Mouse (Mus musculus): ENCODE results near the gene Krt18. TPM values are rescaled to one million over a fixed set of nuclear protein-coding genes. Genes with fewer than 3 reads are reported as not detected.

The Krt18 gene
- polyA plus RNA-seq, 1 experiment from 2014 or later: 4.3 TPM

GRCm38 (mm10) chr15:101999156-101999555, 28.8 kb upstream of the Krt18 start:
- WGBS: 93% methylated on average over 11 of the region's 11 CpGs

GRCm38 (mm10) chr15:101999676-102000335, 28.2 kb upstream of the Krt18 start:
- no peak overlapping the region for H3K4me2 ChIP-seq (replicated peaks)
- no peak overlapping the region for H3K9ac ChIP-seq (replicated peaks)
- WGBS: 89% methylated on average over 11 of the region's 11 CpGs
- no peak for ATAC-seq (ENCODE audit: low FRiP score, low read depth)
- no peak overlapping the region for H3K27ac ChIP-seq (replicated peaks)
- no peaks in the 10 kb centered on the region for H3K9me3 ChIP-seq
- peaks cover 54% of the 10 kb centered on the region for H3K27me3 ChIP-seq
- H3K4me1 ChIP-seq: peaks cover 10% of the 10 kb centered on the region
- no peak overlapping the region for H3K4me3 ChIP-seq
- H3K36me3 ChIP-seq: no peaks in the 10 kb centered on the region

More at GRCm38 (mm10) chr15:101999156-101999555, 28.8 kb upstream of the Krt18 start:
- Histone ChIP-seq H3K9ac (replicated peaks) (no peak overlapping the region), H3K27ac (replicated peaks) (no peak overlapping the region), H3K27me3 (peaks cover 52% of the 10 kb centered on the region), H3K4me3 (no peak overlapping the region), H3K4me2 (replicated peaks) (no peak overlapping the region), H3K36me3 (no peaks in the 10 kb centered on the region), H3K4me1 (peaks cover 10% of the 10 kb centered on the region), H3K9me3 (no peaks in the 10 kb centered on the region)
- ATAC-seq (ENCODE audit: low FRiP score, low read depth): no peak

GRCm38 (mm10) chr15:102002646-102003488, 25.1 kb upstream of the Krt18 start:
- Histone ChIP-seq H3K9me3 (no peaks in the 10 kb centered on the region), H3K27ac (replicated peaks) (no peak overlapping the region), H3K4me2 (replicated peaks) (peak overlapping the region; percentile 53), H3K4me1 (peaks cover 24% of the 10 kb centered on the region), H3K9ac (replicated peaks) (peak overlapping the region; percentile 37; the same call in 1 of the 2 replicates), H3K27me3 (peaks cover 75% of the 10 kb centered on the region), H3K4me3 (peak overlapping the region; percentile 33), H3K36me3 (no peaks in the 10 kb centered on the region)
- ATAC-seq (ENCODE audit: low FRiP score, low read depth): peak; percentile 68
- 2% methylated on average over 33 of the region's 34 CpGs for WGBS

DNA sequence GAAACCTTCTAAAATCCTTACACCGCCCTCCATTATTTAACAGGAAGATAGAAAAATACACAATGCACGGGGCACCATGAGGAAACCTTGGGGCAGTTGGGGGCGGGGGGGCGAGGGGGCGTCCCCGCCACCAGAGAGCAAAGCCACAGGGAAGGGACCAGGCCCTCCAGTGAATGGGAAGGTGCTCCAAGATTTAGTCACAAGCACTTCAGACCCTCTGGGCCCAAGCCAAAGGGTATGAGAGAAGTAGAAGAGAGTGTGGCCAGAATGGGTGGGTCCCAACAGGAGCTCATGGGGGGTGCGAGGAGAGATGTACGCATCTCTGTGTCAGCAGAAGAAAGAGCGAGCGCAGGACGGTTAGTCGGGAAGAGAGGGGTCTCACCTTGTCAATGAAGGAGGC, 24.5 kb upstream of the Krt18 start:
- H3K27me3 ChIP-seq: peaks cover 78% of the 10 kb centered on the region
- no peaks in the 10 kb centered on the region for H3K9me3 ChIP-seq
- peak overlapping the region; percentile 53 for H3K4me2 ChIP-seq (replicated peaks)
- no peak overlapping the region for H3K27ac ChIP-seq (replicated peaks)
- no peak overlapping the region for H3K9ac ChIP-seq (replicated peaks)
- peak overlapping the region; percentile 33 for H3K4me3 ChIP-seq
- H3K4me1 ChIP-seq: peaks cover 26% of the 10 kb centered on the region
- ATAC-seq (ENCODE audit: low FRiP score, low read depth): no peak
- H3K36me3 ChIP-seq: no peaks in the 10 kb centered on the region
- WGBS: 11% methylated on average over 12 of the region's 12 CpGs

DNA sequence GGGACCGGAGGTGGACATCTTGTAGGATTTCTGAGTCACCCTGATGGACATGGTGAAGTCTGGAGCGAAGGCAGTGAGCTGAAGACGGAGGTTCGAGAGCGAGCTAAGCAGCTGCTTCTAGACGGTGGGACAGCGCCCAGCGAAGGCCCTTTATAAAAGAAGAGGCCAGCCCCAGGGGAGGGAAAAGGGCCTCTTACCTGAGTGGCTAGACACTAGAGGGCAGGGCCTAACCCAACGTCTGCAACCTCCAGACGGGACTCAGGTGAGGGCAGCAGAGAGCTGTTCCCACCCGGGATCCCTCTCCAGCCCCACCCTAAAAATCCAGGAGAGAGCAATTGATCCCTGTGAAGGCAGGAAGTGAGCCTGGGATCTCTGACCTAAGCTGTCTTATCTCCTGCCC, 23.8 kb upstream of the Krt18 start, which contains the start of gene Krt8:
Gene Krt8, minus strand, starts transcription at position 294 of the 400 bp plus-strand sequence.
- H3K4me1 ChIP-seq: peaks cover 26% of the 10 kb centered on the region
- WGBS: 15% methylated on average over 11 of the region's 11 CpGs
- H3K27me3 ChIP-seq: peaks cover 78% of the 10 kb centered on the region
- ATAC-seq (ENCODE audit: low FRiP score, low read depth): no peak
- H3K4me3 ChIP-seq: peak within 1 kb of the TSS; percentile 33
- H3K4me2 ChIP-seq (replicated peaks): peak within 1 kb of the TSS; percentile 53
- H3K27ac ChIP-seq (replicated peaks): no peak within 1 kb of the TSS
- H3K36me3 ChIP-seq: no peaks in the 10 kb centered on the region
- no peak within 1 kb of the TSS for H3K9ac ChIP-seq (replicated peaks)
- H3K9me3 ChIP-seq: no peaks in the 10 kb centered on the region

- Histone ChIP-seq H3K4me1 (peaks cover 26% of the 10 kb centered on the region), H3K27me3 (peaks cover 75% of the 10 kb centered on the region), H3K36me3 (no peaks in the 10 kb centered on the region), H3K9me3 (no peaks in the 10 kb centered on the region), H3K4me2 (replicated peaks) (no peak overlapping the region), H3K27ac (replicated peaks) (no peak overlapping the region), H3K4me3 (no peak overlapping the region), H3K9ac (replicated peaks) (no peak overlapping the region)
- no peak for ATAC-seq (ENCODE audit: low FRiP score, low read depth)
- 43% methylated on average over 4 of the region's 4 CpGs for WGBS
Measured at GRCm38 (mm10) chr15:102005290-102005689, 22.7 kb upstream of the Krt18 start.

- Histone ChIP-seq H3K9ac (replicated peaks) (no peak overlapping the region), H3K36me3 (no peaks in the 10 kb centered on the region), H3K9me3 (no peaks in the 10 kb centered on the region), H3K27me3 (peaks cover 65% of the 10 kb centered on the region), H3K27ac (replicated peaks) (no peak overlapping the region), H3K4me1 (peaks cover 26% of the 10 kb centered on the region), H3K4me2 (replicated peaks) (no peak overlapping the region), H3K4me3 (no peak overlapping the region)
- 39% methylated on average over 11 of the region's 11 CpGs for WGBS
- no peak for ATAC-seq (ENCODE audit: low FRiP score, low read depth)
Measured at GRCm38 (mm10) chr15:102006317-102006716, 21.7 kb upstream of the Krt18 start.

GRCm38 (mm10) chr15:102007097-102008069, 20.6 kb upstream of the Krt18 start:
- Histone ChIP-seq H3K4me3 (no peak overlapping the region), H3K27ac (replicated peaks) (no peak overlapping the region), H3K4me1 (peaks cover 26% of the 10 kb centered on the region), H3K9ac (replicated peaks) (no peak overlapping the region), H3K27me3 (peaks cover 58% of the 10 kb centered on the region), H3K9me3 (no peaks in the 10 kb centered on the region), H3K4me2 (replicated peaks) (no peak overlapping the region), H3K36me3 (no peaks in the 10 kb centered on the region)
- no peak for ATAC-seq (ENCODE audit: low FRiP score, low read depth)
- 50% methylated on average over 12 of the region's 12 CpGs for WGBS

GRCm38 (mm10) chr15:102010569-102011245, 17.3 kb upstream of the Krt18 start:
- no peaks in the 10 kb centered on the region for H3K36me3 ChIP-seq
- H3K4me1 ChIP-seq: peaks cover 21% of the 10 kb centered on the region
- H3K27ac ChIP-seq (replicated peaks): no peak overlapping the region
- H3K27me3 ChIP-seq: peaks cover 25% of the 10 kb centered on the region
- H3K4me3 ChIP-seq: no peak overlapping the region
- H3K9ac ChIP-seq (replicated peaks): no peak overlapping the region
- no peak overlapping the region for H3K4me2 ChIP-seq (replicated peaks)
- H3K9me3 ChIP-seq: no peaks in the 10 kb centered on the region
- 78% methylated on average over 3 of the region's 3 CpGs for WGBS
- ATAC-seq (ENCODE audit: low FRiP score, low read depth): no peak

DNA sequence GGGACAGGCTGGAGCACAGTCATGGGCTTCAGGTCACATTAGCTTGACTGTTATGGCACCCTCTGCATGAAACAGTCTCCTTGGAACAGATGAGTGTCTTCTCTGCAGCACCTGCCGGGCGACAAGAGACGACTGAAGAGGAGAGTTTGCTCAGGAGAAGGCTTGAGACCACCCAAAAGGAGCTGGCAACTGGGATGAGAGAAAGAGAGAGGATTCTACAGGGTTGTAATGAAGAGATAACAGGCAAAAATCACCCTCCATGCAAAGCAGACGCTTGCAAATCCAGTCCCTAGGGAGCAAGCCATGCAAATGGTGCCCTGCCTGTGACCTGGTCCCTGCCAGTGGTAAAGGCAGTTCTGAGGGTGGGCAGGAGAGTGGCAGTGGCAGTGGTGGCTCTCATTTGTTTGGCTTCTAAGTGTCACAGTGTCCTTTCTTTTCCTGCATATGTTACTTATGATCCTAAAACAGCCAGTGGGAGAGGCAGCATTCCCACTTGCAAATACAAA, 15.7 kb upstream of the Krt18 start:
- 56% methylated on average over 4 of the region's 4 CpGs for WGBS
- no peak for ATAC-seq (ENCODE audit: low FRiP score, low read depth)
- Histone ChIP-seq H3K27me3 (peaks cover 13% of the 10 kb centered on the region; the same call in 1 of the 2 replicates), H3K4me1 (peaks cover 16% of the 10 kb centered on the region), H3K36me3 (no peaks in the 10 kb centered on the region), H3K9ac (replicated peaks) (no peak overlapping the region), H3K9me3 (no peaks in the 10 kb centered on the region), H3K27ac (replicated peaks) (no peak overlapping the region), H3K4me3 (no peak overlapping the region), H3K4me2 (replicated peaks) (no peak overlapping the region)

DNA sequence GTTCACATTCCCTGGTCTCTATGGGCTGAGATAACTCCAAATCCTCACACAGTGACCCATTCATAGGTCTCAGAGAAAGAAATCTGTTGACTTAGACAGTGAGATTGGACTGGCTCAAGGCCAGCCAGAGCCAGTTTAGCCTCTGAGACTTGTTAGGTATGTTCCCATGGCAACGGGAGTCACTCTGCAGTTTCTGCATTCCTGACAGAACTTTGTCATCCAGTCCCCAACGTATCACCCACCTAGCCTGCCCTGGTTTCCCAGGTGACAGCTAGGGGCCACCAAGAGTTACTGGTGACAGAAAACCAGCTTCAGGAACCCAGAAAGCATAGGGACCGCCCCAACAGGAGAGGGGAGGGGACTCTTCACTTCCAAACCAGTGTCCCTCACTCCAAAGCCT, 14.3 kb upstream of the Krt18 start:
- no peak overlapping the region for H3K4me3 ChIP-seq
- H3K4me1 ChIP-seq: peaks cover 8% of the 10 kb centered on the region; the same call in 1 of the 2 replicates
- H3K9ac ChIP-seq (replicated peaks): no peak overlapping the region
- H3K36me3 ChIP-seq: no peaks in the 10 kb centered on the region
- ATAC-seq (ENCODE audit: low FRiP score, low read depth): no peak
- H3K27ac ChIP-seq (replicated peaks): no peak overlapping the region
- peaks cover 9% of the 10 kb centered on the region; the same call in 1 of the 2 replicates for H3K27me3 ChIP-seq
- no peak overlapping the region for H3K4me2 ChIP-seq (replicated peaks)
- H3K9me3 ChIP-seq: no peaks in the 10 kb centered on the region
- 50% methylated on average over 3 of the region's 3 CpGs for WGBS
